Mouse (Mus musculus): Measurements from ENCODE around the gene Sbno2. TPM values are rescaled to one million over a fixed set of nuclear protein-coding genes. Genes with fewer than 3 reads are reported as not detected.

The Sbno2 gene
- total RNA-seq, 2 experiments from 2014 or later, result 13.0 to 13.6 TPM

- DNase-seq (ENCODE audit: low spot score in 2 of 2), result no peak
Observed at GRCm38 (mm10) chr10:80020603-80021319, 84.6 kb downstream of the Sbno2 start.

- no peak for DNase-seq (ENCODE audit: low spot score in 2 of 2)
Observed at GRCm38 (mm10) chr10:80020191-80020590, 85.2 kb downstream of the Sbno2 start.

GRCm38 (mm10) chr10:80019471-80020131 is 85.8 kb downstream of the Sbno2 start:
- no peak for DNase-seq (ENCODE audit: low spot score in 2 of 2)

GRCm38 (mm10) chr10:80018739-80019297 is 86.6 kb downstream of the Sbno2 start:
- DNase-seq (ENCODE audit: low spot score in 2 of 2), result no peak

GRCm38 (mm10) chr10:80017771-80018170 is 87.6 kb downstream of the Sbno2 start:
- no peak for DNase-seq (ENCODE audit: low spot score in 2 of 2)

GRCm38 (mm10) chr10:80017361-80017760 is 88.0 kb downstream of the Sbno2 start:
- DNase-seq (ENCODE audit: low spot score in 2 of 2), result no peak

GRCm38 (mm10) chr10:80016931-80017330 is 88.4 kb downstream of the Sbno2 start:
- no peak for DNase-seq (ENCODE audit: low spot score in 2 of 2)

GRCm38 (mm10) chr10:80016511-80016910 is 88.9 kb downstream of the Sbno2 start, which contains the start of gene Arhgap45:
Gene Arhgap45 (plus strand): TSS chr10:80016653.
- DNase-seq (ENCODE audit: low spot score in 2 of 2), result no peak

- no peak for DNase-seq (ENCODE audit: low spot score in 2 of 2)
Observed at GRCm38 (mm10) chr10:80015583-80015982, 89.8 kb downstream of the Sbno2 start.

GRCm38 (mm10) chr10:80014484-80015290 is 90.7 kb downstream of the Sbno2 start:
- no peak for DNase-seq (ENCODE audit: low spot score in 2 of 2)

- no peak for DNase-seq (ENCODE audit: low spot score in 2 of 2)
Observed at GRCm38 (mm10) chr10:80013609-80014008, 91.8 kb downstream of the Sbno2 start.

- no peak for DNase-seq (ENCODE audit: low spot score in 2 of 2)
Observed at GRCm38 (mm10) chr10:80011740-80012139, 93.6 kb downstream of the Sbno2 start.

Other genes with a start within 250 kb of the Sbno2 start
- gene Prtn3, start 231.1 kb downstream of the Sbno2 start, total RNA-seq (2021), result under 1 TPM in 1 of 2 experiments, not detected in 1; 0.47 TPM
- 1 to 10 TPM; 1.2 to 1.3 TPM for gene Plppr3, start 230.9 kb downstream of the Sbno2 start, total RNA-seq (2021)
- gene Elane, start 219.3 kb downstream of the Sbno2 start, total RNA-seq (2021), result under 1 TPM in 1 of 2 experiments, not detected in 1; 0.29 TPM
- gene Cfd, start 214.7 kb downstream of the Sbno2 start, total RNA-seq (2021), result 100 to 1,000 TPM in 1 of 2 experiments, 10 to 100 TPM in 1; 85.8 to 154 TPM
- 10 to 100 TPM; 39.4 to 41.1 TPM for gene Med16, start 196.6 kb downstream of the Sbno2 start, total RNA-seq (2021)
- not detected for gene Gm26602, start 194.7 kb downstream of the Sbno2 start, total RNA-seq (2021)
- under 1 TPM; 0.41 to 0.56 TPM for gene Kiss1r, start 188.6 kb downstream of the Sbno2 start, total RNA-seq (2021)
- 100 to 1,000 TPM in 1 of 2 experiments, 10 to 100 TPM in 1; 97.9 to 102 TPM for gene R3hdm4, start 184.4 kb downstream of the Sbno2 start, total RNA-seq (2021)
- gene Arid3a, start 178.5 kb downstream of the Sbno2 start, total RNA-seq (2021), result 1 to 10 TPM; 4.5 to 4.9 TPM
- 10 to 100 TPM; 27.7 to 28.3 TPM for gene Wdr18, start 145.4 kb downstream of the Sbno2 start, total RNA-seq (2021)
- gene Grin3b, start 134.9 kb downstream of the Sbno2 start, total RNA-seq (2021), result under 1 TPM; 0.10 to 0.27 TPM
- 100 to 1,000 TPM; 109 to 119 TPM for gene Tmem259, start 121.2 kb downstream of the Sbno2 start, total RNA-seq (2021)
- 10 to 100 TPM; 51.0 to 55.0 TPM for gene Cnn2, start 117.0 kb downstream of the Sbno2 start, total RNA-seq (2021)
- 1 to 10 TPM; 4.8 to 4.9 TPM for gene Abca7, start 109.1 kb downstream of the Sbno2 start, total RNA-seq (2021)
- gene Arhgap45, start 88.9 kb downstream of the Sbno2 start, total RNA-seq (2021), result 1 to 10 TPM; 4.0 to 4.7 TPM
- 10 to 100 TPM; 77.3 to 77.7 TPM for gene Polr2e, start 65.8 kb downstream of the Sbno2 start, total RNA-seq (2021)
- 100 to 1,000 TPM; 339 to 434 TPM for gene Gpx4, start 58.4 kb downstream of the Sbno2 start, total RNA-seq (2021)
- 100 to 1,000 TPM; 116 to 125 TPM for gene Stk11, start 10.2 kb upstream of the Sbno2 start, total RNA-seq (2021)
- 100 to 1,000 TPM; 522 to 564 TPM for gene Atp5d, start 33.1 kb upstream of the Sbno2 start, total RNA-seq (2021)
- gene Cbarp, start 35.3 kb upstream of the Sbno2 start, total RNA-seq (2021), result 1 to 10 TPM; 2.2 to 2.7 TPM
- gene Midn, start 42.7 kb upstream of the Sbno2 start, total RNA-seq (2021), result 10 to 100 TPM; 67.7 to 74.0 TPM
- gene Cirbp, start 60.4 kb upstream of the Sbno2 start, total RNA-seq (2021), result 100 to 1,000 TPM; 107 to 153 TPM
- 1 to 10 TPM; 3.4 to 3.8 TPM for gene 1600002K03Rik, start 67.4 kb upstream of the Sbno2 start, total RNA-seq (2021)
- 1 to 10 TPM; 3.5 to 3.7 TPM for gene Efna2, start 73.9 kb upstream of the Sbno2 start, total RNA-seq (2021)
- 10 to 100 TPM; 61.3 to 61.5 TPM for gene Mum1, start 120.9 kb upstream of the Sbno2 start, total RNA-seq (2021)
- gene Ndufs7, start 143.6 kb upstream of the Sbno2 start, total RNA-seq (2021), result 100 to 1,000 TPM; 327 to 331 TPM
- 100 to 1,000 TPM; 446 to 545 TPM for gene Gamt, start 155.4 kb upstream of the Sbno2 start, total RNA-seq (2021)
- gene Dazap1, start 155.9 kb upstream of the Sbno2 start, total RNA-seq (2021), result 100 to 1,000 TPM in 1 of 2 experiments, 10 to 100 TPM in 1; 98.9 to 112 TPM
- gene Rps15, start 186.9 kb upstream of the Sbno2 start, total RNA-seq (2021), result 1,000 to 10,000 TPM; 1,165 to 1,300 TPM
- 1 to 10 TPM in 1 of 2 experiments, under 1 TPM in 1; 0.73 to 2.1 TPM for gene Apc2, start 190.4 kb upstream of the Sbno2 start, total RNA-seq (2021)
- gene 2310011J03Rik, start 215.0 kb upstream of the Sbno2 start, total RNA-seq (2021), result 10 to 100 TPM; 16.7 to 17.6 TPM
- 1 to 10 TPM; 1.0 to 1.5 TPM for gene Pcsk4, start 223.9 kb upstream of the Sbno2 start, total RNA-seq (2021)
- 1 to 10 TPM; 2.7 to 4.1 TPM for gene Reep6, start 224.4 kb upstream of the Sbno2 start, total RNA-seq (2021)
- 10 to 100 TPM; 15.5 to 16.5 TPM for gene Adamtsl5, start 242.8 kb upstream of the Sbno2 start, total RNA-seq (2021)